Mouse (Mus musculus) kidney, adult 9 months (tissue): ENCODE measurements at regions not wholly inside any gene's neighbourhood (a gene's known extent, or its start where the extent isn't known, plus 50 kb on each side); places are given as distances from the start of the nearest gene placed in this dataset.

ENCODE experiments used
- DNase-seq: peaks from one replicate; pipeline ENCODE4 v3.0.0; 2022

DNA sequence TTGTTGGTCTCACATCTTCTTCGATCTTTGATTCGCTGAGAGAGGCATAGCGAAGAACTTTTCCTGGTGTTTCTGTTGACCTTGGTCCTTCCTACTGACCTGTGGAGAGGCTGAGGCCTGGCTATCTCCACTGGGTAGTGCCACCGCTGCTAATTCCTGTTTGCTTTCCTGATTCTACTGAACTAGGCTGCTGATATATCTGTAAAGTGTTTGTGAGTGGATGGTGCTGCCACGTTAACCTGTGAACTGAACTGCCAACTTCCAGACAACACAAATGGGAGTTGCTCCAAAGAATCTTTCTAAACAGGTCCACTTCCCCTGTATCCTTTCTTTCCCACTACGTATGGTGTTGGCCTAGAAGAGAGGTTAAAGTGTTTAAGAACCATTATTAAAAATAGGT lies 78.0 kb upstream of the Akt3 start:
- DNase-seq: no peak

DNA sequence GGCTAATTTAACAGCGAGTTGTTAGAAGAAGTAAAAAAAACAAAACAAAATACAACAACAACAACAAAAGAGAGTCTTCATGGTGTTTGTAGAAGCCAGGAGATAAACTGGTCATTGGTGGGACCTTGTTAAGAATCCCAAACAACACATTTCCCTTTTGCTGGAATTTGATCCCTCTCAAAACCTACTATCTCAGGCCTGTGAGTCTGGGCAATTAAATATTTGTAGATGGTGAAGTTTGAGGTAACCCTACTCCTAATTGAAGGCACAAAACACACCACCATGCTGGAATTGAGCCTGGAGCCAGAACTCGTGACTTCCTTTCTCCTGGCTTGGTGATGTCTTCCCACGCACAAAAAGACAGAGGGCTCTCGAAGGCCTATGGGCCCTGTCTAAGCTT lies 65.4 kb upstream of the Akt3 start:
- no peak for DNase-seq

DNA sequence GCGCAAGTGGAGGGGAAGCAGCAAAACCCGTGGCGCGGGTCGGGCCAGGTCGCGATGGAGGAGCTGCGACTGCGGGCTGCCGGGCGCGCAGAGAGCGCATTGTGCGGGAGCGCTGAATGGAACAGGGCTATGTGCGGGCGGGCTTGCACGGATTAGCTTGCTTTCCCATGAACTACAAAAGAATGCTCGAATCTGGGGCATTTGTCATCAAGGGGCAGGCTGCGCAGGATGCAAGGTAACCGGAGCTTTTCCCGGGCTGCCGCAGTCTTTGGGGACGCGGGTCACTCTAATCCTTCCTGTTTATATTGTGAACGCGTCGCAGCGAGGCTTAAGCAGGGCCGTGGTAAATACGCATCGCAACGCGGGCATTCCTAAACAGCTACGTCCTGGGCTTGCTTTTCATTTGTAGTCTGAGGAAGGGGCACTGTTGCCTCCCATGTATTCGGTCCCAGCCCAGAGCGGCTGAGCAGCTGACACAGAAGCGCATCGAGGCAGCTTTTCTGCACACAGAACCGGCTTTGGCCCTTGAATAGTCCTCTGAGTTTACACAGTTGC lies 64.8 kb upstream of the Akt3 start:
- no peak for DNase-seq

DNA sequence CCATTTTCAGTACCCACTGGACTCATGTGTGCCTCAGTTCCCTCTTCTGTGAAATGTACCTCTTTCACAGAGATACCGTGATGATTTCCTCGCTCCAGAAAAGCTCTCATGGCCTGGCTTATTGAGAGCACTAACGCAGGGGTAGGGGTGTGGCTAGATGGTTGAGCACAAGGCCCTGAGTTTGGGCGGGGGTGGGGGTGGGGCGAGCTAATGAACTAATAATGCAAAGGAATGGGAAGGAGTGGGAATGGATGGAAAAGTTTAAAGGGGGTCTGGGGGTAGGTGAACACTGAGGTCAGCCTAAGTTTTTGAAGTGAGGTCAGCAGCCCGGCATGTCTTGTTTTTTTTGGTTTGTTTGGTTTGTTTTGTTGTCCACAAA lies 64.3 kb upstream of the Akt3 start:
- DNase-seq: no peak

DNA sequence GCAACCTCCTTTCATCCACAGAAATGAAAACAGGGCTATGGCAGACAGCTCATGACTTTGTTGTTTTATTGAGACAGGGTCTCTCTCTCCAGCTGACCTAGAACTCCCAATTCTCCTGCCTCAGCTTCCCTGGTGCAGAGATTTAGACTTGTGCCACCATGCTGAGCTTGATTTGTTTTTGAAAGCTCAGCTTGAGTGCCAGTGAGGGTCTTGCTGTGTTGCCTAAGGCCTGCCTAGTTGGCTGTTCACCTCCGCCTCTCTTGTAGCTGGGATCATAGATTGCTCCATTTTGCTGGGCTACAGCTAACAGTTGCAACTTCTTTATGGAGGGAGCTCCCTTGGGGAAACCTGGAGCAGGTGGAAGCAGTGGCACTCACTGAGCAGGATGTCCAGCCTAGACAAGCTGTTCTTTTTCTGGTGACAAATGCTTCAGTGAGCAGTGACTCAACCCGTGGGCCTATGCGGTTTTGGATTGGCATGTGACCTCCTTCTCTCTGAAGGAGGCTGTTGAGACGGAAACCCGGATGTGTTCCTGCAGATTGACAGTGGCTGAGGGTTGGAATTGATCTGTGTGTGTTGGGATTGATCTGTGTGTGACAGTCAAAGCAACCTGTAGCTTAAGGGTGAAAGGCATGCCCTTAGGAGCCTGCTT lies 63.8 kb upstream of the Akt3 start:
- no peak for DNase-seq

DNA sequence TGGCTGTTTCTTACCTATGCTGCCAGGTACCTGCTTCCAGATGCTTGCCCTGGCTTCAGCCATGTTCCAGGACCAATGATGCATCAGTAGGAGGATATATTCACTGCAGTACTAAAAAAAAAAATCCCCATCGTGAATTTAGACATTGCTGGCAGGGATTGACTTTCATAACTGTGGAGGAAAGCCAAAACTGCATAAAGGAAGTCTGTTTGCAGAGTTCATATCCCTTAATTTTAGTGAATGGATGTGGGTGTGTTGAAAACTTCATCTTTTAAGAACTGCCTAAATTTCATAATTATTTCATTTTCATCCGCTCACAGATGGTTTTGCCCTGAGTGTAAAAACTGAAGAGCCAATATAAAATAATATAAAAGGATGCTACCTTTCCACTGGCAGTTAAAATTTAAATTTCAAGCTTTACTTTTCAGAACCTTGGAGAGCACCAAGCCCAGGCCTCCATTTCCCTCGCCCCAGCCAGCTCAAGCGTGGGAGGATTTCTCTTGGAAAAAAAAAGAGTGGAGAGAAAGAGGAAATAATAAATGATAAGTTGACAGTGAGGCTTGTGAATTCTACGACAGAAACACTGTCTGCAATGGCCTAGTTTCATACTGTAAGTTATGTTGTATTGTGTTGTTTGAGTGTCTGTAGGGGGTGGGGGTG lies 50.3 kb upstream of the Akt3 start:
- no peak for DNase-seq
